Comparison of ENCODE assay signal across 8 mouse cellular contexts in genomic region chr9:56324576-56325355, GRCm38 (mm10).
DNase-seq lines count a peak whose midpoint lies in the region; ATAC-seq and TF ChIP-seq lines count a peak whose summit lies in the region.

No protein-coding gene starts in this region.

- H3K4me2 ChIP-seq in kidney, postnatal 0 days (ENCODE audit: low read length): peak overlapping the region; percentile 47
- peak overlapping the region; percentile 39 for H3K4me2 ChIP-seq in stomach, postnatal 0 days (replicated peaks; ENCODE audit: low read depth)

- peak overlapping the region; percentile 56 for H3K9ac ChIP-seq in heart, adult 2 months (ENCODE audit: low read depth, low read length)
- no peak overlapping the region for H3K9ac ChIP-seq in kidney, postnatal 0 days (ENCODE audit: low read depth, low read length)
- peak overlapping the region; percentile 51; the same call in 1 of the 2 replicates for H3K9ac ChIP-seq in stomach, postnatal 0 days (ENCODE audit: low read length)

- no peak for ATAC-seq in kidney, postnatal 0 days (replicated peaks; ENCODE audit: low FRiP score, low read depth)
- no peak for ATAC-seq in stomach, postnatal 0 days (ENCODE audit: low FRiP score, low TSS enrichment)

- peak overlapping the region; percentile 86 for H3K27ac ChIP-seq in heart, adult 2 months
- peak overlapping the region; percentile 79 for H3K27ac ChIP-seq in kidney, postnatal 0 days
- H3K27ac ChIP-seq in stomach, postnatal 0 days (replicated peaks): peak overlapping the region; percentile 67

- peaks cover 8% of the 10 kb centered on the region for H3K4me1 ChIP-seq in heart, adult 2 months (ENCODE audit: control insufficient read depth, insufficient read depth, low read length)
- no peaks in the 10 kb centered on the region for H3K4me1 ChIP-seq in kidney, postnatal 0 days (replicated peaks; ENCODE audit: insufficient read depth, low read length)
- no peaks in the 10 kb centered on the region for H3K4me1 ChIP-seq in stomach, postnatal 0 days (replicated peaks; ENCODE audit: control insufficient read depth, insufficient read depth)

- H3K27me3 ChIP-seq in heart, adult 2 months (ENCODE audit: control insufficient read depth, insufficient read depth, low read length): no peaks in the 10 kb centered on the region
- no peaks in the 10 kb centered on the region for H3K27me3 ChIP-seq in kidney, postnatal 0 days (ENCODE audit: insufficient read depth, low read length)
- no peaks in the 10 kb centered on the region for H3K27me3 ChIP-seq in stomach, postnatal 0 days (ENCODE audit: control insufficient read depth, insufficient read depth, low read length)

- H3K79me2 ChIP-seq in heart, adult 2 months (replicated peaks; ENCODE audit: control insufficient read depth, insufficient read depth, low read length): peaks cover 7% of the 10 kb centered on the region

- peak overlapping the region; percentile 43 for H3K4me3 ChIP-seq in heart, adult 2 months
- H3K4me3 ChIP-seq in kidney, postnatal 0 days (replicated peaks; ENCODE audit: low read depth, low read length): no peak overlapping the region
- peak overlapping the region; percentile 15; the same call in 1 of the 2 replicates for H3K4me3 ChIP-seq in stomach, postnatal 0 days (ENCODE audit: low read depth, low read length)

- WGBS in heart, adult 2 months: 9% methylated on average over 16 of the region's 16 CpGs
- WGBS in kidney, postnatal 0 days: 34% methylated on average over 16 of the region's 16 CpGs
- 36% methylated on average over 16 of the region's 16 CpGs for WGBS in stomach, postnatal 0 days

- intact Hi-C loops in heart, adult 2 months (cut with DNase I): loop anchor here (5.0 kb wide), 3 partner anchors 48 to 183 kb away; partner anchors contain the start of genes Hmg20a and Peak1

- peaks cover 12% of the 10 kb centered on the region for H3K36me3 ChIP-seq in heart, adult 2 months (ENCODE audit: control insufficient read depth, insufficient read depth, low read length)
- H3K36me3 ChIP-seq in kidney, postnatal 0 days (ENCODE audit: insufficient read depth, low read length): no peaks in the 10 kb centered on the region
- no peaks in the 10 kb centered on the region for H3K36me3 ChIP-seq in stomach, postnatal 0 days (ENCODE audit: control insufficient read depth, insufficient read depth, low read length)

- H3K9me3 ChIP-seq in kidney, postnatal 0 days (replicated peaks; ENCODE audit: low read length): no peaks in the 10 kb centered on the region
- H3K9me3 ChIP-seq in stomach, postnatal 0 days (ENCODE audit: control insufficient read depth, low read length): no peaks in the 10 kb centered on the region

- TF ChIP-seq EP300 in heart, adult 2 months (IDR thresholded peaks at IDR 0.05; ENCODE audit: insufficient read depth, low read depth, low read length): 0 out of 2 replicates have a peak, but pooled peaks have one; percentile 31
- no peak for TF ChIP-seq EP300 in stomach, postnatal 0 days (optimal IDR thresholded peaks at IDR 0.05)

- DNase-seq in thymus, postnatal 4 days: peak; percentile 13
- DNase-seq in thymus, postnatal 10 days (ENCODE audit: low spot score in 2 of 2): no peak
- peak; percentile 54 to 67 for DNase-seq in heart, adult 2 months
- peak; percentile 67 for DNase-seq in kidney, postnatal 0 days (ENCODE audit: low spot score)
- no peak for DNase-seq in stomach, postnatal 0 days (ENCODE audit: low spot score)
- DNase-seq in cerebellum, adult 11-12 months: no peak
- no peak for DNase-seq in natural killer cell, adult 2 months (ENCODE audit: low spot score in 2 of 2)
- DNase-seq in cerebellum, adult 11 months: no peak

- no peak for TF ChIP-seq CTCF in heart, adult 2 months (IDR thresholded peaks at IDR 0.05)
- no peak for TF ChIP-seq CTCF in kidney, postnatal 0 days (IDR thresholded peaks at IDR 0.05; ENCODE audit: low read depth)
- TF ChIP-seq CTCF in stomach, postnatal 0 days (IDR thresholded peaks at IDR 0.05; ENCODE audit: low read depth): no peak

- no peak for TF ChIP-seq POLR2A in heart, adult 2 months (IDR thresholded peaks at IDR 0.05; ENCODE audit: insufficient read depth, low read depth, low read length)

Comparison
In these comparisons a context has a peak if more than half of its experiments do, and no peak if none do; other contexts are left out.
1. DNase-seq: peak in thymus, postnatal 4 days (single experiment), heart, adult 2 months (2 of 2) and kidney, postnatal 0 days (single experiment); none in thymus, postnatal 10 days (0 of 2), stomach, postnatal 0 days (single experiment), cerebellum, adult 11-12 months (single experiment), natural killer cell, adult 2 months (0 of 2) and cerebellum, adult 11 months (single experiment).
2. Peak in every context shown above with its lines, with median percentiles within 50 percentile points of each other: H3K27ac ChIP-seq.